Mouse (Mus musculus) c-Kit-positive CD71-positive TER-119-positive erythroid progenitor cells, embryonic 14.5 days (primary cell): Measurements from ENCODE around the gene Tas2r122.
"Not testable (repeated sequence)": the region's sequence is repeated elsewhere in the genome, so short reads cannot be mapped to it uniquely, and the experiment has no call there.

Source experiments
- DNase-seq: peaks from one replicate; pipeline ENCODE4 v3.0.0-alpha.2; 2013; ENCODE audit warnings: low spot score

The Tas2r122 gene

GRCm38 (mm10) chr6:132711828-132712227, at the start of gene Tas2r122:
Tas2r122 (minus strand) TSS chr6:132711928.
- no peak for DNase-seq

GRCm38 (mm10) chr6:132754430-132754829, 42.7 kb upstream of the Tas2r122 start, which contains the start of gene Tas2r124:
Tas2r124 (plus strand) TSS chr6:132754730.
- no peak for DNase-seq

- no peak for DNase-seq
Observed at GRCm38 (mm10) chr6:132750206-132750605, 38.5 kb upstream of the Tas2r122 start.

GRCm38 (mm10) chr6:132737935-132738334, 26.2 kb upstream of the Tas2r122 start, which contains the start of gene Tas2r115:
Tas2r115 (minus strand) TSS chr6:132738035.
- DNase-seq = no peak

- DNase-seq = no peak
Observed at GRCm38 (mm10) chr6:132700907-132701306, 10.8 kb downstream of the Tas2r122 start, which contains the start of gene Tas2r121. Tas2r121 (minus strand) TSS chr6:132701007.

- not testable (repeated sequence) for DNase-seq
Observed at GRCm38 (mm10) chr6:132691596-132691995, 20.1 kb downstream of the Tas2r122 start.
